Mouse (Mus musculus) brain, embryonic 18.5 days (tissue): ENCODE measurements around the gene B230118H07Rik.

ENCODE experiments used
- DNase-seq: peaks from one replicate; pipeline ENCODE4 v3.0.0-alpha.2; 2012; ENCODE audit warnings: low read depth, low spot score

B230118H07Rik gene

GRCm38 (mm10) chr2:101525091-101525490 lies 124.2 kb downstream of the B230118H07Rik start:
- DNase-seq = no peak

GRCm38 (mm10) chr2:101520503-101520902 lies 128.8 kb downstream of the B230118H07Rik start:
- DNase-seq = no peak

- DNase-seq = no peak
Observed at GRCm38 (mm10) chr2:101519928-101520327, 129.4 kb downstream of the B230118H07Rik start.
